Mouse (Mus musculus): ENCODE results near the gene Smc4. TPM values are rescaled to one million over a fixed set of nuclear protein-coding genes. Genes with fewer than 3 reads are reported as not detected.

The Smc4 gene
- 1 to 10 TPM; 6.8 to 7.0 TPM for total RNA-seq (2021)

GRCm38 (mm10) chr3:69004437-69005337, at the start of gene Smc4, which contains the start of gene Ift80:
TSS of gene Smc4 (plus strand) at chr3:69004738.
TSS of gene Ift80 (minus strand) at chr3:69004570.
- peak; percentile 87 to 89 for DNase-seq (ENCODE audit: extremely low spot score in 1 of 2, low spot score in 1 of 2)

- no peak for DNase-seq (ENCODE audit: extremely low spot score in 1 of 2, low spot score in 1 of 2)
These were observed 48.1 kb upstream of the Smc4 start for GRCm38 (mm10) chr3:68956454-68956853.

GRCm38 (mm10) chr3:68957413-68957812, 47.1 kb upstream of the Smc4 start:
- no peak for DNase-seq (ENCODE audit: extremely low spot score in 1 of 2, low spot score in 1 of 2)

GRCm38 (mm10) chr3:68964682-68965081, 39.9 kb upstream of the Smc4 start:
- DNase-seq (ENCODE audit: extremely low spot score in 1 of 2, low spot score in 1 of 2) = no peak

GRCm38 (mm10) chr3:68966527-68967285, 37.8 kb upstream of the Smc4 start:
- DNase-seq (ENCODE audit: extremely low spot score in 1 of 2, low spot score in 1 of 2) = no peak

GRCm38 (mm10) chr3:68967404-68967803, 37.1 kb upstream of the Smc4 start:
- no peak for DNase-seq (ENCODE audit: extremely low spot score in 1 of 2, low spot score in 1 of 2)

GRCm38 (mm10) chr3:68969091-68969590, 35.4 kb upstream of the Smc4 start:
- DNase-seq (ENCODE audit: extremely low spot score in 1 of 2, low spot score in 1 of 2) = no peak

GRCm38 (mm10) chr3:68973574-68973973, 31.0 kb upstream of the Smc4 start:
- DNase-seq (ENCODE audit: extremely low spot score in 1 of 2, low spot score in 1 of 2) = no peak

- no peak for DNase-seq (ENCODE audit: extremely low spot score in 1 of 2, low spot score in 1 of 2)
These were observed 29.7 kb upstream of the Smc4 start for GRCm38 (mm10) chr3:68974639-68975532.

- no peak for DNase-seq (ENCODE audit: extremely low spot score in 1 of 2, low spot score in 1 of 2)
These were observed 28.7 kb upstream of the Smc4 start for GRCm38 (mm10) chr3:68975533-68976490.

- DNase-seq (ENCODE audit: extremely low spot score in 1 of 2, low spot score in 1 of 2) = no peak
These were observed 26.8 kb upstream of the Smc4 start for GRCm38 (mm10) chr3:68977696-68978095.

GRCm38 (mm10) chr3:68979187-68979586, 25.4 kb upstream of the Smc4 start:
- no peak for DNase-seq (ENCODE audit: extremely low spot score in 1 of 2, low spot score in 1 of 2)

GRCm38 (mm10) chr3:68980898-68981297, 23.6 kb upstream of the Smc4 start:
- no peak for DNase-seq (ENCODE audit: extremely low spot score in 1 of 2, low spot score in 1 of 2)

GRCm38 (mm10) chr3:68986550-68986949, 18.0 kb upstream of the Smc4 start:
- DNase-seq (ENCODE audit: extremely low spot score in 1 of 2, low spot score in 1 of 2) = no peak

GRCm38 (mm10) chr3:69002781-69003180, 1.8 kb upstream of the Smc4 start:
- no peak for DNase-seq (ENCODE audit: extremely low spot score in 1 of 2, low spot score in 1 of 2)

GRCm38 (mm10) chr3:69004055-69004436, 492 bp upstream of the Smc4 start:
- DNase-seq (ENCODE audit: extremely low spot score in 1 of 2, low spot score in 1 of 2) = no peak

GRCm38 (mm10) chr3:69005338-69006245, 1.1 kb downstream of the Smc4 start:
- DNase-seq (ENCODE audit: extremely low spot score in 1 of 2, low spot score in 1 of 2) = peak; percentile 11 to 21

GRCm38 (mm10) chr3:69006246-69006760, 1.8 kb downstream of the Smc4 start:
- DNase-seq (ENCODE audit: extremely low spot score in 1 of 2, low spot score in 1 of 2) = no peak

All from layer of hippocampus, postnatal 25 days (tissue).